Mouse (Mus musculus): Measurements from ENCODE around the gene Scn10a. TPM values are rescaled to one million over a fixed set of nuclear protein-coding genes. Genes with fewer than 3 reads are reported as not detected.
A peak's percentile ranks its signal among the peaks of the same experiment; 100 is the strongest.

The Scn10a gene
- total and polyA plus RNA-seq, 3 experiments: not detected

DNA sequence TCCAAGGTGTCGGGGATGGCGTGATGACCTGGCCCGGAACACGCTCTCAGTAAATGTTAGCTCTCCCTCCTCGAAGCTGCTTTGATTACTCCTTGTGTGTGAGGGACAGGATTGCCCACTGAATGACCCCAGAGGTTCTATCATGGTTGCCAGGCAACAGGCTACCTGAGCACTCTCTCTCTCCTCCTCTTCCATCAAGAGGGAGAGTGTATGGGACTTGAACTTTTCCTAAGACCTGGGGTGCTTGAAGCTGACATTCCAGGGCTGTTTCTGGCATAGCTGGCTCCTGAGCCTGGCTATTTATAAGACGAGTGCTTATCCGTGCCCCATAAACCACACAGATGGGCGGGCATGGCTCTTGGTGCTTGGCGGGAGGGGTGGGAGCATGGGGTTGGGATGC, 30.0 kb upstream of the Scn10a start:
- no peaks in the 10 kb centered on the region for H3K36me3 ChIP-seq (replicated peaks in 1 of 2; ENCODE audit: control insufficient read depth in 1 of 2, insufficient read depth in 1 of 2, low read length in 1 of 2)
- no peaks in the 10 kb centered on the region for H3K79me2 ChIP-seq (replicated peaks; ENCODE audit: control insufficient read depth, extremely low read depth, insufficient read depth, poor library complexity, severe bottlenecking)
- peaks cover 7 to 13% of the 10 kb centered on the region in 2 experiments for H3K4me1 ChIP-seq (ENCODE audit: control insufficient read depth in 1 of 2, insufficient read depth in 2 of 2)
- H3K27me3 ChIP-seq (replicated peaks): no peaks in the 10 kb centered on the region
- H3K27ac ChIP-seq (ENCODE audit: insufficient read depth, low read depth): no peak overlapping the region
- no peaks in the 10 kb centered on the region for H3K9me3 ChIP-seq (replicated peaks; ENCODE audit: low read length)
- DNase-seq (ENCODE audit: extremely low read depth): no peak
- in situ Hi-C loops (cut with MboI; ENCODE audit: low pct_ligation_motif_present, low pct_unique_long_range_greater_than_20kb, low sequenced_read_pairs): no loop called here
- H3K9ac ChIP-seq (ENCODE audit: insufficient read depth, low read depth): no peak overlapping the region
- no peak overlapping the region for H3K4me2 ChIP-seq (ENCODE audit: insufficient read depth, low read depth, poor library complexity, severe bottlenecking)
- dilution Hi-C loops (cut with MboI; ENCODE audit: extremely low pct_ligation_motif_present, extremely low pct_unique_long_range_greater_than_20kb, low sequenced_read_pairs): no loop called here
- TF ChIP-seq ETS1 (conservative IDR thresholded peaks at IDR 0.05; ENCODE audit: low read depth, low read length) (no peak), SIN3A (IDR thresholded peaks at IDR 0.05; ENCODE audit: low read length) (no peak), POLR2AphosphoS2 (IDR thresholded peaks at IDR 0.05; ENCODE audit: low read depth, low read length) (no peak), RCOR1 (conservative IDR thresholded peaks at IDR 0.05; ENCODE audit: low read depth, low read length) (no peak), ZKSCAN1 (IDR thresholded peaks at IDR 0.05; ENCODE audit: borderline replicate concordance, low read depth, low read length) (no peak), CHD1 (IDR thresholded peaks at IDR 0.05; ENCODE audit: low read depth, low read length) (no peak), MEF2A (IDR thresholded peaks at IDR 0.05; ENCODE audit: borderline replicate concordance, low read depth, low read length) (no peak), POLR2A (IDR thresholded peaks at IDR 0.05; ENCODE audit: low read depth, low read length) (no peak), MXI1 (IDR thresholded peaks at IDR 0.05; ENCODE audit: low read depth, low read length) (no peak), PAX5 (IDR thresholded peaks at IDR 0.05; ENCODE audit: low read length) (no peak)
- no peak overlapping the region for H3K4me3 ChIP-seq (replicated peaks in 1 of 3; ENCODE audit: low read depth in 2 of 3, low read length in 2 of 3, poor library complexity in 1 of 3)

- H3K36me3 ChIP-seq (replicated peaks in 1 of 2; ENCODE audit: control insufficient read depth in 1 of 2, insufficient read depth in 1 of 2, low read length in 1 of 2): no peaks in the 10 kb centered on the region
- peak overlapping the region in 1 of 3 experiments; percentile 37 for H3K4me3 ChIP-seq (replicated peaks in 1 of 3; ENCODE audit: low read depth in 2 of 3, low read length in 2 of 3, poor library complexity in 1 of 3)
- no peak overlapping the region for H3K9ac ChIP-seq (ENCODE audit: insufficient read depth, low read depth)
- no peaks in the 10 kb centered on the region for H3K79me2 ChIP-seq (replicated peaks; ENCODE audit: control insufficient read depth, extremely low read depth, insufficient read depth, poor library complexity, severe bottlenecking)
- H3K4me1 ChIP-seq (ENCODE audit: control insufficient read depth in 1 of 2, insufficient read depth in 2 of 2): peaks cover 14 to 38% of the 10 kb centered on the region in 2 experiments
- H3K4me2 ChIP-seq (ENCODE audit: insufficient read depth, low read depth, poor library complexity, severe bottlenecking): peak overlapping the region; percentile 30
- peaks cover 5% of the 10 kb centered on the region for H3K27me3 ChIP-seq (replicated peaks)
- H3K27ac ChIP-seq (ENCODE audit: insufficient read depth, low read depth): no peak overlapping the region
- peak; percentile 74 for DNase-seq (ENCODE audit: extremely low read depth)
- peak; percentile 43; the same call in 1 of the 2 replicates for TF ChIP-seq EP300 (IDR thresholded peaks at IDR 0.05; ENCODE audit: low read length)
- no peak for TF ChIP-seq USF2 (conservative IDR thresholded peaks at IDR 0.05; ENCODE audit: low read depth, low read length)
- H3K9me3 ChIP-seq (replicated peaks; ENCODE audit: low read length): no peaks in the 10 kb centered on the region
- in situ Hi-C loops (cut with MboI; ENCODE audit: low pct_ligation_motif_present, low pct_unique_long_range_greater_than_20kb, low sequenced_read_pairs) (no loop called here), dilution Hi-C loops (cut with MboI; ENCODE audit: extremely low pct_ligation_motif_present, extremely low pct_unique_long_range_greater_than_20kb, low sequenced_read_pairs) (no loop called here)
Observed at GRCm38 (mm10) chr9:119743900-119744299, 24.8 kb upstream of the Scn10a start.

DNA sequence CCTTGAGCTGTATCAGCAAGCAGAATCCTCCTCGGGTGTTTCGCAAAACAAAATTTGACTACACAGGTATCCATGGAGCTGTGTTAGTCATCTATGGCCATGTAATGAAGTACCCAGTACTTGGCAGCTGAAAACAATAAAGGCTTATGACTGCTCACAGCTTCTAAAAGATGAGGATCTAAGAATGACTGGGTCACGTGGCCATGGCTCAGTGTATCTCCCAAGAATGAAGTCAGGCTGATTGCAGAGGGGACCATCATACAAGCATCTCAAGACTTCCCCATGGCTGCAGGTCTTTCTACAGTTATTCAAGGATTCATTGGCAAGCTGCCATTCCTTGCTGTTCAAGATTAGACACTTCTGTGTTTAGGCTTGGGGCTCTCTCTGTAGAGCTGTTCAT, 24.2 kb upstream of the Scn10a start:
- Histone ChIP-seq H3K27me3 (replicated peaks) (peaks cover 6% of the 10 kb centered on the region), H3K79me2 (replicated peaks; ENCODE audit: control insufficient read depth, extremely low read depth, insufficient read depth, poor library complexity, severe bottlenecking) (no peaks in the 10 kb centered on the region), H3K27ac (ENCODE audit: insufficient read depth, low read depth) (no peak overlapping the region), H3K9ac (ENCODE audit: insufficient read depth, low read depth) (no peak overlapping the region), H3K4me3 (replicated peaks in 1 of 3; ENCODE audit: low read depth in 2 of 3, low read length in 2 of 3, poor library complexity in 1 of 3) (no peak overlapping the region), H3K4me2 (ENCODE audit: insufficient read depth, low read depth, poor library complexity, severe bottlenecking) (no peak overlapping the region), H3K4me1 (ENCODE audit: control insufficient read depth in 1 of 2, insufficient read depth in 2 of 2) (peaks cover 14 to 38% of the 10 kb centered on the region in 2 experiments), H3K9me3 (replicated peaks; ENCODE audit: low read length) (no peaks in the 10 kb centered on the region), H3K36me3 (replicated peaks in 1 of 2; ENCODE audit: control insufficient read depth in 1 of 2, insufficient read depth in 1 of 2, low read length in 1 of 2) (no peaks in the 10 kb centered on the region)
- in situ Hi-C loops (cut with MboI; ENCODE audit: low pct_ligation_motif_present, low pct_unique_long_range_greater_than_20kb, low sequenced_read_pairs) (no loop called here), dilution Hi-C loops (cut with MboI; ENCODE audit: extremely low pct_ligation_motif_present, extremely low pct_unique_long_range_greater_than_20kb, low sequenced_read_pairs) (no loop called here)
- DNase-seq (ENCODE audit: extremely low read depth): no peak
- TF ChIP-seq RAD21 (IDR thresholded peaks at IDR 0.05; ENCODE audit: low read depth, low read length) (no peak), CHD2 (IDR thresholded peaks at IDR 0.05; ENCODE audit: low read length) (no peak), SIN3A (IDR thresholded peaks at IDR 0.05; ENCODE audit: low read length) (no peak), MYC (IDR thresholded peaks at IDR 0.05; ENCODE audit: low read depth, low read length) (no peak), ZNF384 (IDR thresholded peaks at IDR 0.05; ENCODE audit: low read depth, low read length) (no peak), USF1 (IDR thresholded peaks at IDR 0.05; ENCODE audit: low read depth, low read length) (peak; percentile 40), PAX5 (IDR thresholded peaks at IDR 0.05; ENCODE audit: low read length) (no peak), GABPA (IDR thresholded peaks at IDR 0.05; ENCODE audit: insufficient replicate concordance, low read depth, low read length) (no peak), E2F4 (IDR thresholded peaks at IDR 0.05; ENCODE audit: insufficient replicate concordance, low read depth, low read length) (no peak), KAT2A (IDR thresholded peaks at IDR 0.05; ENCODE audit: insufficient replicate concordance, low read length) (no peak), USF2 (conservative IDR thresholded peaks at IDR 0.05; ENCODE audit: low read depth, low read length) (0 out of 2 replicates have a peak, but pooled peaks have one; percentile 24), TCF12 (IDR thresholded peaks at IDR 0.05; ENCODE audit: low read depth, low read length) (no peak), POLR2A (IDR thresholded peaks at IDR 0.05; ENCODE audit: low read depth, low read length) (no peak), ZMIZ1 (IDR thresholded peaks at IDR 0.05; ENCODE audit: low read depth, low read length) (no peak)
